Mouse (Mus musculus): ENCODE results near the gene Usp46. TPM values are rescaled to one million over a fixed set of nuclear protein-coding genes. Genes with fewer than 3 reads are reported as not detected.
"Not testable (repeated sequence)": the region's sequence is repeated elsewhere in the genome, so short reads cannot be mapped to it uniquely, and the experiment has no call there.

The Usp46 gene
- polyA plus RNA-seq, 1 experiment, result 2.2 TPM

DNA sequence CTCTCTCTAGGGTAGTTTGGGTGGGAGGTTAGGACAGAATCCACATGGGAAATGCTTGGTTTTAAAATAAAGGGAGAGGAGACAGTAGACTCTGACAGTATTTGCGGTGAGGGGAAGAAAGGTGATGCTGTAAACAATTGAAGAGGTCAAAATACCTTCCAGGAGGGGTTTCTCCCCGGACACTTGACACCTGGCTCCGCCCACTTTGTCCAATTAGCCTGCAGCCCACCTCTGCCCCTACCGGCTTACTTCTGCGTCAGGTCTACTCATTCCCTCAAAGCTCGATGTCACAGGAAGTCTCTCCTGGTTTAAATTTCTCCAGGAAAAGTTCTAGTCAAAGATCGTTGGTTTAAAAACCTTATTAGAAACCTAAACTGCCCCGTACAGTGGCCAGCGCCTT is 8.5 kb upstream of the Usp46 start:
- no peak for DNase-seq
- no peaks in the 10 kb centered on the region for H3K36me3 ChIP-seq (ENCODE audit: control insufficient read depth, insufficient read depth, low read length)
- TF ChIP-seq POLR2A (IDR thresholded peaks at IDR 0.05; ENCODE audit: control insufficient read depth, extremely low read depth, insufficient read depth, low read length, poor library complexity), result no peak
- TF ChIP-seq CTCF (IDR thresholded peaks at IDR 0.05; ENCODE audit: borderline replicate concordance, control insufficient read depth, extremely low read depth, insufficient read depth, low read length, poor library complexity), result no peak
- WGBS, result 52% methylated on average over 9 of the region's 9 CpGs
- no peak overlapping the region for H3K27ac ChIP-seq (ENCODE audit: control insufficient read depth, insufficient read depth, low read length)
- H3K4me3 ChIP-seq (ENCODE audit: control insufficient read depth, insufficient read depth, low read length), result no peak overlapping the region
- no peaks in the 10 kb centered on the region for H3K27me3 ChIP-seq (ENCODE audit: control insufficient read depth, insufficient read depth, low read length)
- no peaks in the 10 kb centered on the region for H3K4me1 ChIP-seq (replicated peaks; ENCODE audit: control insufficient read depth, insufficient read depth, low read length)

DNA sequence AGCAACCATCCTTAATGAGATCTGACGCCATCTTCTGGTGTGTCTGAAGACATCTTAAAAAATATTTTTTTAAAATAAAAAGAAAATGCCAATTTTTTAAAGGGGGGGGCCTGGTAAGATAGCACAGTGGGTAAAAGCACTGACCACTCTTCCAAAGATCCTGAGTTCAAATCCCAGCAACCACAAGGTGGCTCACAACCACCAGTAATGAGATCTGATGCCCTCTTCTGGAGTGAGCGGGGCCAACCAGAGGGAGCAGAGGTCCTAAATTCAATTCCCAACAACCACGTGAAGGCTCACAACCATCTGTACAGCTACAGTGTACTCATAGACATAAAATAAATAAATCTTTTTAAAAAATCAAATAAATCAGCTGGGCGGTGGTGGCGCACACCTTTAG is 2.3 kb upstream of the Usp46 start:
- not testable (repeated sequence) for DNase-seq; H3K27me3 ChIP-seq (ENCODE audit: control insufficient read depth, insufficient read depth, low read length); H3K36me3 ChIP-seq (ENCODE audit: control insufficient read depth, insufficient read depth, low read length); H3K4me1 ChIP-seq (replicated peaks; ENCODE audit: control insufficient read depth, insufficient read depth, low read length); H3K27ac ChIP-seq (ENCODE audit: control insufficient read depth, insufficient read depth, low read length); H3K4me3 ChIP-seq (ENCODE audit: control insufficient read depth, insufficient read depth, low read length)
- 98% methylated on average over 5 of the region's 5 CpGs for WGBS

DNA sequence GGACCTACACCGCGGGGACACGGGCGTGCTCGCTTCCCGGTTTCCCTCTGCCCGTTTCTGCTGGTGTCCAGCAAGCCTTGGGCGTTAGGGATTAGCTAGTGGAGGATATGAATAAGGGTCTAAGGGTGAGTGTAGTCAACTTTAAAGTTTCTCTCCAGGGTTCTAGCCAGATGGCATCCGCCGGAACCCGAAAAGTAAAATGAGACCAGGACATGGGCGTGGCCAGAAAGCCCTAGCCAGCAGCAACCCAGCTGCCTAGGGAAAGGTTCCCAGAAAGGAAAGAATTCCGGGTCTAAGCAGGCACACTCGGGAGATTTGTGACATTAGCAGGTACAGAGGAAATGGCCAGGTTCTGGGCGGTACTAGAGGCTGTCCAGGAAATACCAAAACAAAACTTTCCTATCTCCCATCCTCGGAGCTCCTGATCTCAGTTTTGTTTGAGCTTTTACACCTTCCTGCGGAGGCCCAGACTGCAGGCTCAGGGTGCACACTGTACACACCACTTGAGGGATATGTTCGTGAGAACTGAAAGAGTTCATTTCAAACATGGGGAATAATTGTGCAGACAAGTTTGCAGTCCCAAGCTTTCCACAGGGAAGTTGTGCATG is 587 bp upstream of the Usp46 start:
- Histone ChIP-seq H3K36me3 (ENCODE audit: control insufficient read depth, insufficient read depth, low read length) (no peaks in the 10 kb centered on the region), H3K27me3 (ENCODE audit: control insufficient read depth, insufficient read depth, low read length) (no peaks in the 10 kb centered on the region), H3K4me1 (replicated peaks; ENCODE audit: control insufficient read depth, insufficient read depth, low read length) (peaks cover 6% of the 10 kb centered on the region; the same call in 1 of the 2 replicates), H3K27ac (ENCODE audit: control insufficient read depth, insufficient read depth, low read length) (no peak overlapping the region), H3K4me3 (ENCODE audit: control insufficient read depth, insufficient read depth, low read length) (peak overlapping the region; percentile 56)
- WGBS, result 1% methylated on average over 18 of the region's 18 CpGs
- no peak for TF ChIP-seq POLR2A (IDR thresholded peaks at IDR 0.05; ENCODE audit: control insufficient read depth, extremely low read depth, insufficient read depth, low read length, poor library complexity)
- no peak for TF ChIP-seq CTCF (IDR thresholded peaks at IDR 0.05; ENCODE audit: borderline replicate concordance, control insufficient read depth, extremely low read depth, insufficient read depth, low read length, poor library complexity)
- DNase-seq, result peak; percentile 49

DNA sequence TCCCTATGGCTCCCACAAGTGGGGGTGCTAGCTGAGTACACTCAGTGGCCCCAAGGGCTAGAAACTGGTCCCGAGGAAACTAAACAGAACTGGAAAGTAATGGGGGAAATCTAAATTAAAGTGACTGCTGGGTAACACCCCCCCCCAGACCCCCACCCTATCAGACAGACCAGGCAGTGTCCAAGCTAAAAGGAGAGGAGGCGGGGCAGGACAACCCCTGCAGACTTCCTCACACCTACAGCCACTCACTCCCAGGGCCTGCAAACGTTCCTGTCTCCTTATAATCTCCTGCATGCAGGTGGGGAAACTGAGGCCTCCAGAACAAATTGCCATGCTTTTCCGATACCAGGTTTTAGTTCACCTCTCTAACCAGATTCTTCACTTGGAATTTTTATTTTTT is 885 bp downstream of the Usp46 start:
- TF ChIP-seq POLR2A (IDR thresholded peaks at IDR 0.05; ENCODE audit: control insufficient read depth, extremely low read depth, insufficient read depth, low read length, poor library complexity) (no peak), CTCF (IDR thresholded peaks at IDR 0.05; ENCODE audit: borderline replicate concordance, control insufficient read depth, extremely low read depth, insufficient read depth, low read length, poor library complexity) (no peak)
- no peaks in the 10 kb centered on the region for H3K27me3 ChIP-seq (ENCODE audit: control insufficient read depth, insufficient read depth, low read length)
- H3K27ac ChIP-seq (ENCODE audit: control insufficient read depth, insufficient read depth, low read length), result no peak overlapping the region
- H3K4me1 ChIP-seq (replicated peaks; ENCODE audit: control insufficient read depth, insufficient read depth, low read length), result peaks cover 6% of the 10 kb centered on the region; the same call in 1 of the 2 replicates
- DNase-seq, result no peak
- H3K4me3 ChIP-seq (ENCODE audit: control insufficient read depth, insufficient read depth, low read length), result no peak overlapping the region
- WGBS, result 72% methylated on average over 4 of the region's 4 CpGs
- no peaks in the 10 kb centered on the region for H3K36me3 ChIP-seq (ENCODE audit: control insufficient read depth, insufficient read depth, low read length)

DNA sequence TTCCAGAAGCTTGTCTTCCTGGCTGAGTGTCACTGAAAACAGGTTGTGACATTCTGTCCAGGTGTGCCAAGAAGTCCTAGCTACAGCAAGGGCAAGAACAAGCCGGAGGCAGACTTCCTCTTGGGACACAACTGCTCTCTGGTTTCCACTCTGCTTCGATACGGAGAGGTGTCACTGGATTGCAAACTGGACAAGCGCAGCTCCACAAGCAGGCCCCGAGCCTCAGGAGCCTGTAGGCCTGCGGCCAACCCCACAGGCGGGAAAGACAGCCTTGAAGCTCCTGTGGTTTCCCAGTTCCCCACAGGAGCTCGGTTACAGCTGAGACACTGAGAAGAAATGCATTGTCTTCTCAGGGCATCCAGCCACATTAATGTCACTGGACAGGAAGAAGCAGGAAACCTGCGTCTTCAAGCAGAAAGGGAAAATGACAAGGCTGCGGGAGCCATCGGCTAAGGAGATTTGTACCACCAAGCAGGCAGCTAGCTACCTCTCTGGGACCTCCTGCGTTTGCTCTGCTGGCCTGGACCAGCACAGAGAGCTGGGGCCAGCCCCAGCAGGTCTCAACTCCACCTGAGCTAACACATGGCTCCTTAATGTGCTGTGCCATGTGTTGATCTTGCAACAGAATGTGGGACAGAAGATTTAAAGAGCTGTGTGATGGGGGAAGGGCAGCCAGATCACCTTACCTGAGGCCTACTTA is 1.7 kb downstream of the Usp46 start:
- no peak overlapping the region for H3K27ac ChIP-seq (ENCODE audit: control insufficient read depth, insufficient read depth, low read length)
- no peaks in the 10 kb centered on the region for H3K27me3 ChIP-seq (ENCODE audit: control insufficient read depth, insufficient read depth, low read length)
- TF ChIP-seq CTCF (IDR thresholded peaks at IDR 0.05; ENCODE audit: borderline replicate concordance, control insufficient read depth, extremely low read depth, insufficient read depth, low read length, poor library complexity) (no peak), POLR2A (IDR thresholded peaks at IDR 0.05; ENCODE audit: control insufficient read depth, extremely low read depth, insufficient read depth, low read length, poor library complexity) (no peak)
- H3K4me3 ChIP-seq (ENCODE audit: control insufficient read depth, insufficient read depth, low read length), result no peak overlapping the region
- no peaks in the 10 kb centered on the region for H3K36me3 ChIP-seq (ENCODE audit: control insufficient read depth, insufficient read depth, low read length)
- DNase-seq, result no peak
- H3K4me1 ChIP-seq (replicated peaks; ENCODE audit: control insufficient read depth, insufficient read depth, low read length), result peaks cover 6% of the 10 kb centered on the region
- WGBS, result 66% methylated on average over 12 of the region's 12 CpGs

DNA sequence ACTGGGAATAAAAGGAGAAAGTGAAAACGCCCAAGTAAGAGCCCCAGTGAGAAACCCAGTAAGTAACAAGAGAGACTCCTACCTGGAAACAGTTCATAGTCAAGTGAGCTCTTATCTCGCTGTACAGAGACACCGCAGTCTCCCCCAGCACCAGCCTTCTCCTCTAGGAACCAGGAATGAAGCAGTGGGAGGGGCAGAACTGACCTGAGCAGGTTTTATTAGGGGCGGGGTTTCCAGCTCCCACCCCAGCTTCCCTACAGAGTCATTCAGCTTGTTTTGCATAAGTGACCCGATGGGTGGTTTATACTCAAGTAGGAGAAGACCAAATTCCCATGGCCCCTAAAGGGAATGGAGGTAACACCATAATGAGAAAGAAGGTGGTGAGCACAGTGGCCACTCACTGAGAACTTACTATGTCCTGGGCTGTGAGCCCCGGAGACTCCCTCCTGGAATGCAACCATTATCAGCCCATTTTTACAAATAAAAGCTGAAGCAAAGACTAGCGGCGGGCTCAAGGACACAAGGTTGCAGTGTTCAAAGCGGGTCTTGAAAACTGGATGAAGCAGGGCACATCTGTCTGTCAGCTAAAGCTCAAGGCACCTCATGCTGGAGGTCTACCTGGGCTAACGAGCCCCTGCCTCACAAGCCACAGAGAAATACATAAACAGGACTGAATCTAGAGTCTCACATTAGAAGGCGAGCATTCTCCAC is 2.5 kb downstream of the Usp46 start:
- H3K27ac ChIP-seq (ENCODE audit: control insufficient read depth, insufficient read depth, low read length), result no peak overlapping the region
- peaks cover 10% of the 10 kb centered on the region for H3K4me1 ChIP-seq (replicated peaks; ENCODE audit: control insufficient read depth, insufficient read depth, low read length)
- no peak for DNase-seq

More for the DNA sequence above, 2.5 kb downstream of the Usp46 start:
- H3K4me3 ChIP-seq (ENCODE audit: control insufficient read depth, insufficient read depth, low read length), result no peak overlapping the region
- TF ChIP-seq CTCF (IDR thresholded peaks at IDR 0.05; ENCODE audit: borderline replicate concordance, control insufficient read depth, extremely low read depth, insufficient read depth, low read length, poor library complexity) (no peak), POLR2A (IDR thresholded peaks at IDR 0.05; ENCODE audit: control insufficient read depth, extremely low read depth, insufficient read depth, low read length, poor library complexity) (no peak)
- no peaks in the 10 kb centered on the region for H3K36me3 ChIP-seq (ENCODE audit: control insufficient read depth, insufficient read depth, low read length)
- no peaks in the 10 kb centered on the region for H3K27me3 ChIP-seq (ENCODE audit: control insufficient read depth, insufficient read depth, low read length)
- 94% methylated on average over 11 of the region's 11 CpGs for WGBS

All from thymus, adult 2 months (tissue).